In genomic region chr2:18453426-18453825, GRCm38 (mm10) we compare ENCODE assay signal across 7 mouse cellular contexts.
DNase-seq lines count a peak whose midpoint lies in the region; ATAC-seq and TF ChIP-seq lines count a peak whose summit lies in the region.
"Not testable (repeated sequence)": the region's sequence is repeated elsewhere in the genome, so short reads cannot be mapped to it uniquely, and the experiment has no call there.

No protein-coding gene starts in this region.

- not testable (repeated sequence) for ATAC-seq in embryonic facial prominence, embryonic 13.5 days (ENCODE audit: insufficient number of reproducible peaks, insufficient read depth, low FRiP score, low TSS enrichment, low read depth); heart, embryonic 11.5 days (replicated peaks; ENCODE audit: insufficient number of reproducible peaks, low FRiP score, low TSS enrichment); heart, embryonic 16.5 days (replicated peaks; ENCODE audit: extremely low read depth, insufficient read depth, low FRiP score); kidney, postnatal 0 days (replicated peaks; ENCODE audit: low FRiP score, low read depth); lung, embryonic 16.5 days (ENCODE audit: low read depth); neural tube, embryonic 15.5 days (ENCODE audit: low FRiP score)

- H3K27me3 ChIP-seq in embryonic facial prominence, embryonic 13.5 days; heart, embryonic 11.5 days (ENCODE audit: control insufficient read depth, insufficient read depth, low read length); heart, embryonic 16.5 days (ENCODE audit: control insufficient read depth, insufficient read depth, low read length); kidney, postnatal 0 days (ENCODE audit: insufficient read depth, low read length); lung, embryonic 16.5 days (ENCODE audit: control insufficient read depth, insufficient read depth, low read depth, low read length); neural tube, embryonic 15.5 days (replicated peaks): not testable (repeated sequence)

- TF ChIP-seq CTCF in kidney, postnatal 0 days (IDR thresholded peaks at IDR 0.05; ENCODE audit: low read depth): not testable (repeated sequence)

- H3K4me1 ChIP-seq in embryonic facial prominence, embryonic 13.5 days; heart, embryonic 11.5 days (ENCODE audit: control insufficient read depth, insufficient read depth, low read length); heart, embryonic 16.5 days (ENCODE audit: control insufficient read depth, insufficient read depth, low read length); kidney, postnatal 0 days (replicated peaks; ENCODE audit: insufficient read depth, low read length); lung, embryonic 16.5 days (replicated peaks; ENCODE audit: control insufficient read depth, insufficient read depth, low read length); neural tube, embryonic 15.5 days: not testable (repeated sequence)

- H3K36me3 ChIP-seq in embryonic facial prominence, embryonic 13.5 days; heart, embryonic 11.5 days (ENCODE audit: control insufficient read depth, insufficient read depth, low read length); heart, embryonic 16.5 days (ENCODE audit: control insufficient read depth, insufficient read depth); kidney, postnatal 0 days (ENCODE audit: insufficient read depth, low read length); lung, embryonic 16.5 days (ENCODE audit: control insufficient read depth, insufficient read depth, low read length); neural tube, embryonic 15.5 days: not testable (repeated sequence)

- WGBS in embryonic facial prominence, embryonic 13.5 days: 30% methylated on average over 2 of the region's 2 CpGs
- 26% methylated on average over 2 of the region's 2 CpGs for WGBS in heart, embryonic 11.5 days (ENCODE audit: insufficient replicate concordance)
- WGBS in heart, embryonic 16.5 days: 27% methylated on average over 2 of the region's 2 CpGs
- 68% methylated on average over 2 of the region's 2 CpGs for WGBS in kidney, postnatal 0 days
- WGBS in lung, embryonic 16.5 days: 60% methylated on average over 2 of the region's 2 CpGs
- 49% methylated on average over 2 of the region's 2 CpGs for WGBS in neural tube, embryonic 15.5 days

- peak; percentile 87 for DNase-seq in R1 (ENCODE audit: low read depth, low spot score)
- not testable (repeated sequence) for DNase-seq in kidney, postnatal 0 days (ENCODE audit: low spot score)

- H3K4me2 ChIP-seq in embryonic facial prominence, embryonic 13.5 days: peak overlapping the region; percentile 45
- peak overlapping the region; percentile 48 for H3K4me2 ChIP-seq in heart, embryonic 11.5 days
- peak overlapping the region; percentile 64 for H3K4me2 ChIP-seq in heart, embryonic 16.5 days (ENCODE audit: low read depth, low read length)
- 0 out of 2 replicates have a peak overlapping the region, but pooled peaks have one; percentile 31 for H3K4me2 ChIP-seq in kidney, postnatal 0 days (ENCODE audit: low read length)
- H3K4me2 ChIP-seq in lung, embryonic 16.5 days (ENCODE audit: low read depth, low read length): 0 out of 2 replicates have a peak overlapping the region, but pooled peaks have one; percentile 0
- peak overlapping the region; percentile 13; the same call in 1 of the 2 replicates for H3K4me2 ChIP-seq in neural tube, embryonic 15.5 days

- H3K9me3 ChIP-seq in embryonic facial prominence, embryonic 13.5 days; heart, embryonic 11.5 days (replicated peaks; ENCODE audit: control insufficient read depth, low read length); heart, embryonic 16.5 days (replicated peaks; ENCODE audit: control insufficient read depth, low read length); kidney, postnatal 0 days (replicated peaks; ENCODE audit: low read length); lung, embryonic 16.5 days (ENCODE audit: control insufficient read depth, low read length); neural tube, embryonic 15.5 days (replicated peaks): not testable (repeated sequence)

- peak overlapping the region; percentile 20; the same call in 1 of the 2 replicates for H3K4me3 ChIP-seq in embryonic facial prominence, embryonic 13.5 days
- peak overlapping the region; percentile 30 for H3K4me3 ChIP-seq in heart, embryonic 11.5 days (ENCODE audit: low read depth, low read length)
- H3K4me3 ChIP-seq in heart, embryonic 16.5 days (ENCODE audit: low read length): peak overlapping the region; percentile 43
- not testable (repeated sequence) for H3K4me3 ChIP-seq in kidney, postnatal 0 days (replicated peaks; ENCODE audit: low read depth, low read length); lung, embryonic 16.5 days (ENCODE audit: low read length); neural tube, embryonic 15.5 days (replicated peaks)

- H3K9ac ChIP-seq in embryonic facial prominence, embryonic 13.5 days; heart, embryonic 11.5 days (ENCODE audit: low read depth, low read length); heart, embryonic 16.5 days (ENCODE audit: low read length); kidney, postnatal 0 days (ENCODE audit: low read depth, low read length); lung, embryonic 16.5 days (ENCODE audit: low read length); neural tube, embryonic 15.5 days (replicated peaks): not testable (repeated sequence)

- H3K27ac ChIP-seq in embryonic facial prominence, embryonic 13.5 days; heart, embryonic 11.5 days (ENCODE audit: low read depth, low read length); heart, embryonic 16.5 days (ENCODE audit: low read length); kidney, postnatal 0 days; lung, embryonic 16.5 days (ENCODE audit: low read length); neural tube, embryonic 15.5 days (replicated peaks): not testable (repeated sequence)

Comparison
In these comparisons a context has a peak if more than half of its experiments do, and no peak if none do; other contexts are left out.
1. H3K4me2 ChIP-seq: peak in every context shown above with its lines; median percentile 64 in heart, embryonic 16.5 days; 48 in heart, embryonic 11.5 days; 45 in embryonic facial prominence, embryonic 13.5 days; 31 in kidney, postnatal 0 days; 13 in neural tube, embryonic 15.5 days; 0 in lung, embryonic 16.5 days.